Mouse (Mus musculus) left cerebral cortex, adult 2 months (tissue): ENCODE results near the gene Leo1. TPM values are rescaled to one million over a fixed set of nuclear protein-coding genes. Genes with fewer than 3 reads are reported as not detected.

Experiments used
- DNase-seq, 2 experiments: peaks; one replicate each; pipeline ENCODE4 v3.0.0; 2021 to 2022; ENCODE audit warnings: low spot score in 2 of 2, mixed read lengths in 1 of 2; ENCODE audit errors: extremely low spot score in 1 of 2
- H3K27ac ChIP-seq: fragments of 200-600 bp; 2 replicates; pipeline ENCODE4 v1.8.1; 2022
- H3K4me3 ChIP-seq: fragments of 200-600 bp; 2 replicates; pipeline ENCODE4 v1.8.1; 2022
- CTCF ChIP-seq: fragments of 200-600 bp; IDR thresholded peaks from 2 replicates; pipeline ENCODE4 v1.8.1; 2022; ENCODE audit warnings: antibody characterized with exemption, mild to moderate bottlenecking, moderate library complexity
- intact Hi-C: fragments of 180-260 bp; cut with DNase I; formaldehyde crosslinking; loops from one replicate; pipeline ENCODE4 v1.15.1; 2025
- total RNA-seq, 2 experiments: library from RNA; stranded (reverse); gene quantifications; 2 replicates each; pipeline ENCODE4 v1.2.3; 2021

The Leo1 gene
- total RNA-seq, 2 experiments from 2014 or later: 29.8 to 29.9 TPM

GRCm38 (mm10) chr9:75409031-75409851 lies 32.1 kb upstream of the Leo1 start:
- intact Hi-C loops: loop anchor here (1.0 kb wide), 2 partner anchors 32 to 95 kb away; partner anchors contain the start of gene Leo1
- peak in 1 of 2 experiments; percentile 61 for DNase-seq
- no peak for TF ChIP-seq CTCF
- Histone ChIP-seq H3K4me3 (peak overlapping the region; percentile 78), H3K27ac (peak overlapping the region; percentile 98)

GRCm38 (mm10) chr9:75409852-75410378 lies 31.4 kb upstream of the Leo1 start, which contains the start of gene Mapk6:
TSS of gene Mapk6 (minus strand) at chr9:75410005.
- peak within 1 kb of the TSS; percentile 78 for H3K4me3 ChIP-seq
- intact Hi-C loops: loop anchor here (1.0 to 2.0 kb wide), 3 partner anchors 25 to 96 kb away; partner anchors contain the start of gene Leo1
- no peak; the same call in none of the 2 replicates for TF ChIP-seq CTCF
- DNase-seq: peak; percentile 98
- peak within 1 kb of the TSS; percentile 98 for H3K27ac ChIP-seq

GRCm38 (mm10) chr9:75410868-75411487 lies 30.3 kb upstream of the Leo1 start:
- no peak for DNase-seq
- peak overlapping the region; percentile 98; the same call in 1 of the 2 replicates for H3K27ac ChIP-seq
- no peak overlapping the region for H3K4me3 ChIP-seq
- intact Hi-C loops: loop anchor here (2.0 kb wide), 1 partner anchor 24 kb away; no protein-coding TSS in a partner anchor
- no peak for TF ChIP-seq CTCF

- DNase-seq: no peak
- intact Hi-C loops: loop anchor here (2.0 kb wide), 1 partner anchor 23 kb away; no protein-coding TSS in a partner anchor
Observed at GRCm38 (mm10) chr9:75411584-75411983, 29.7 kb upstream of the Leo1 start.

GRCm38 (mm10) chr9:75413206-75413605 lies 28.1 kb upstream of the Leo1 start:
- intact Hi-C loops: no loop called here
- TF ChIP-seq CTCF: no peak
- DNase-seq: no peak
- Histone ChIP-seq H3K27ac (no peak overlapping the region), H3K4me3 (no peak overlapping the region)

More at GRCm38 (mm10) chr9:75411584-75411983, 29.7 kb upstream of the Leo1 start:
- Histone ChIP-seq H3K4me3 (no peak overlapping the region), H3K27ac (no peak overlapping the region)
- no peak for TF ChIP-seq CTCF

- no peak overlapping the region for H3K27ac ChIP-seq
- DNase-seq: no peak
- no peak overlapping the region for H3K4me3 ChIP-seq
- intact Hi-C loops: no loop called here
- TF ChIP-seq CTCF: no peak
Observed at GRCm38 (mm10) chr9:75414204-75414603, 27.1 kb upstream of the Leo1 start.

GRCm38 (mm10) chr9:75422251-75422691 lies 19.1 kb upstream of the Leo1 start:
- TF ChIP-seq CTCF: no peak
- Histone ChIP-seq H3K27ac (no peak overlapping the region), H3K4me3 (no peak overlapping the region)
- no peak for DNase-seq
- intact Hi-C loops: no loop called here

- DNase-seq: no peak
- no peak overlapping the region for H3K27ac ChIP-seq
- no peak overlapping the region for H3K4me3 ChIP-seq
- TF ChIP-seq CTCF: no peak
- intact Hi-C loops: no loop called here
Observed at GRCm38 (mm10) chr9:75423683-75424082, 17.6 kb upstream of the Leo1 start.

- Histone ChIP-seq H3K27ac (no peak overlapping the region), H3K4me3 (no peak overlapping the region)
- TF ChIP-seq CTCF: no peak
- no peak for DNase-seq
- intact Hi-C loops: no loop called here
Observed at GRCm38 (mm10) chr9:75424358-75425150, 16.8 kb upstream of the Leo1 start.

- TF ChIP-seq CTCF: no peak
- Histone ChIP-seq H3K27ac (no peak overlapping the region), H3K4me3 (no peak overlapping the region)
- intact Hi-C loops: no loop called here
- no peak for DNase-seq
Observed at GRCm38 (mm10) chr9:75425796-75426391, 15.4 kb upstream of the Leo1 start.
